Mouse (Mus musculus): ENCODE measurements around the gene Tas1r3.

DNA sequence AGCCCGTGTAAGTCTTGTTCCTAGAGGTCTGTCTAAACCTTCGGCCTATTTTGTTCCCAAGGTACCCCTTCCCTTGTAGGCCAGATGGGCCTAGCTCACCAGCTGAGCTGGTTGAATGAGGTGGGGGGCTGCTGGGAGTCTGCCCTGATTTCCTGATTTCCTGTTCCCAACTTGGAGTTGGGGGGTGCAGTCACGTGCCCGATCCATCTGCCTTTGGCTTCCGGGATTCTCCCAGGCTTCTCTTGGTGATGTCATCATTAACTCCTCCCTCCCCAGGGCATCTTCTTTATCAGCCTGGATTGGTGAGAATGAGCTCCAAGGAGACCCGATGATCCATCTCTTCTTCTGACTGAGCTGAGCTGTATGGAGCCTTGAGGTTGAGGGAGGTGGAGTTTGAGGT, 32.1 kb upstream of the Tas1r3 start:
- TF ChIP-seq CTCF (conservative IDR thresholded peaks at IDR 0.05; ENCODE audit: low read length) (no peak), POU5F1 (IDR thresholded peaks at IDR 0.05; ENCODE audit: borderline replicate concordance, low read length) (no peak), NANOG (IDR thresholded peaks at IDR 0.05; ENCODE audit: borderline replicate concordance, low read length) (no peak)
